Mouse (Mus musculus): ENCODE results near the gene Nelfcd.

The Nelfcd gene

DNA sequence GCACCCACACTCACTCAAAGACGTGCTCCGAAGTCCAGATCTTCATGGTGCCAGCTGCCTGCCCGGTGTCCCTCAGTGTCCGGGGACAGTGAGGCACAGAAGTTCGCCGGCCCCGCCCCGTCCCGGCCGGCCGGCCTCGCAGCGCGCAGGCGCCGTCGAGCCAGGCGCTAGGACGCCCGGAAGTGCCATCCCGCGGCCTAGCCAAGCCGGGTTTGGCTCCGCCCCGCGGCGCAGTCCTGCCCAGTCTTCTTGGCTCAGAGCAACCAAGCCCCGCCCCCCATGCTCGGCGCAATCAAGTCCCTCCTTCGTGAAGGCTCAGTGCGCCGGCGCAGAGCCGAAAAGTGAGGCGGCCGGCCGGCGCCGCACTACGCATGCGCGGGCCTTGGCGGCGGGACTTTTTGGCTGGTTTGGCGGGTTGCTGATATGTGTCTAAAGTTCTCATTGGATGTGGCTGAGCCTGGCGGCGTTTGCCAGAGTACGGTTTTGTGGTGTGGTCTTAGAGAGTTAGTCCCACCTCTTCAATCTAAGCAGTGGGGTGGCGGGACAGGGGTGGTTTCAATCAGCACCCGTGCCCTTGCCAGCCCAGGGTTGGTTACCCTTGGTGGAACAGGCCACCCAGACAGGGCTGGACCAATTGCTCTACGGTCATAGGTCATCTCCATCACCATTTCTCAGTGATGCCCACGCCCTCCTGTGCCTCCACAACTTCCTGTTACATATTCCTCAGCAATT, 57.4 kb downstream of the Nelfcd start, which contains the start of gene Prelid3b:
Prelid3b (minus strand) TSS at position 264 of the 732 bp plus-strand sequence.
- DNase-seq (ENCODE audit: low spot score): peak; percentile 98

DNA sequence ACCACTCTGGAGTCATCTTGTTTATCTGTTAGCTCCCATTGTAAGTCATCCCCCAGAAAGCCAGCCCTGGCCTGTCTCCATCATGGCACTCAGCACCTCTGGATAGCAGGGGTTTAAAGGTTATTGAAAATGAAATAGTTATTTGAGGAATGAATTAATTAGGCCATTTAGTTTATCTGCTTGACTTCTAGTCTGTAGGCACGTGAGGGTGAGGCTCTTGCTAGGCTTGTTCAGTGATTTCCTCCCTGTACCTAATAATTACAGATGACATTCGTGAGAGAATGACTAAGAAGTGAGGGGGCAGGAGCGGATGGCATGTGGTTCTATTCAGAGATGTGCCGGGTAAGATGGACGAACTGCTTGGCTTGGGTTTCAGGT, 57.9 kb downstream of the Nelfcd start:
- DNase-seq (ENCODE audit: low spot score): peak; percentile 13
